Mouse (Mus musculus) hindbrain, postnatal 0 days (tissue): ENCODE results near the gene Rtp1. TPM values are rescaled to one million over a fixed set of nuclear protein-coding genes. Genes with fewer than 3 reads are reported as not detected.

Experiments used
- ATAC-seq: fragments of 200-750 bp; cut with Nextera tagmentation; 2 replicates; pipeline ENCODE4 v1.8.0; 2017; ENCODE audit warnings: mild to moderate bottlenecking, moderate TSS enrichment, moderate library complexity
- DNase-seq: peaks from one replicate; pipeline ENCODE4 v3.0.0-alpha.2; 2015; ENCODE audit warnings: low spot score
- H3K27ac ChIP-seq: fragments of 300-500 bp; sonication (generic); 2 replicates; pipeline ENCODE4 v1.5.1; 2014; ENCODE audit warnings: mild to moderate bottlenecking
- H3K27me3 ChIP-seq: fragments of 300-500 bp; sonication (generic); 2 replicates; pipeline ENCODE4 v1.6.1; 2014; ENCODE audit warnings: low read length, mixed read lengths; ENCODE audit not compliant: insufficient read depth
- H3K36me3 ChIP-seq: fragments of 300-500 bp; sonication (generic); 2 replicates; pipeline ENCODE4 v1.6.1; 2014; ENCODE audit warnings: low read length, mixed read lengths; ENCODE audit not compliant: insufficient read depth
- H3K4me1 ChIP-seq: fragments of 300-500 bp; sonication (generic); 2 replicates; pipeline ENCODE4 v1.6.1; 2014; ENCODE audit warnings: antibody characterized with exemption, low read length, mixed read lengths; ENCODE audit not compliant: insufficient read depth
- H3K4me2 ChIP-seq: fragments of 300-500 bp; sonication (generic); 2 replicates; pipeline ENCODE4 v1.6.1; 2014; ENCODE audit warnings: low read depth, mild to moderate bottlenecking, low read length, moderate library complexity, mixed read lengths
- H3K4me3 ChIP-seq: fragments of 300-500 bp; sonication (generic); 2 replicates; pipeline ENCODE4 v1.5.1; 2014; ENCODE audit warnings: low read length
- H3K9ac ChIP-seq: fragments of 300-500 bp; sonication (generic); replicated peaks from 2 replicates; pipeline ENCODE4 v1.6.1; 2014; ENCODE audit warnings: mild to moderate bottlenecking, low read length, moderate library complexity, mixed read lengths
- H3K9me3 ChIP-seq: fragments of 300-500 bp; sonication (generic); 2 replicates; pipeline ENCODE4 v1.6.1; 2016; ENCODE audit warnings: low read length, mixed read lengths
- CTCF ChIP-seq: IDR thresholded peaks from 2 replicates; pipeline ENCODE4 v1.5.1; 2016; ENCODE audit warnings: antibody characterized with exemption, control low read depth, low read depth
- WGBS: fragments of 180-500 bp; shearing (Covaris S2); extraction: QIAGEN DNeasy Blood & Tissue Kit; methylation state at CpG from one replicate; pipeline ENCODE4 v1.1.7; 2014; 5-methylcytosine and 5-hydroxymethylcytosine counted together
- polyA plus RNA-seq: library from polyadenylated mRNA; unstranded; fragments of >200 nt; fragmentation: Nextera tagmentation; extraction: Ambion mirVana; gene quantifications from 2 replicates; pipeline ENCODE4 v1.2.1, GENCODE M21; 2015
- total RNA-seq: library from RNA; depleted of rRNA; stranded (reverse); fragments of >200 nt; gene quantifications from 2 replicates; pipeline ENCODE4 v1.2.3, GENCODE M21; 2014; rRNA removed

The Rtp1 gene
- total and polyA plus RNA-seq, 2 experiments from 2014 or later: 0.36 to 0.99 TPM

- Histone ChIP-seq H3K27me3 (no peaks in the 10 kb centered on the region), H3K4me2 (no peak overlapping the region), H3K4me3 (no peak overlapping the region), H3K9ac (no peak overlapping the region), H3K36me3 (no peaks in the 10 kb centered on the region), H3K9me3 (no peaks in the 10 kb centered on the region), H3K27ac (no peak overlapping the region), H3K4me1 (no peaks in the 10 kb centered on the region)
- TF ChIP-seq CTCF: no peak
- no peak for DNase-seq
- WGBS: 65% methylated on average over 3 of the region's 3 CpGs
- ATAC-seq: no peak
These were observed 43.1 kb downstream of the Rtp1 start for GRCm38 (mm10) chr16:23472046-23472445.

GRCm38 (mm10) chr16:23475651-23476050 lies 46.7 kb downstream of the Rtp1 start:
- H3K27me3 ChIP-seq: no peaks in the 10 kb centered on the region
- no peak overlapping the region for H3K27ac ChIP-seq
- ATAC-seq (no peak), DNase-seq (no peak)
- H3K4me2 ChIP-seq: no peak overlapping the region
- no peak overlapping the region for H3K9ac ChIP-seq
- H3K9me3 ChIP-seq: no peaks in the 10 kb centered on the region
- no peaks in the 10 kb centered on the region for H3K36me3 ChIP-seq
- H3K4me3 ChIP-seq: no peak overlapping the region
- no peak for TF ChIP-seq CTCF
- no peaks in the 10 kb centered on the region for H3K4me1 ChIP-seq
- WGBS: 90% methylated on average over 4 of the region's 4 CpGs

- Histone ChIP-seq H3K4me1 (no peaks in the 10 kb centered on the region), H3K9ac (no peak overlapping the region), H3K27me3 (no peaks in the 10 kb centered on the region), H3K27ac (no peak overlapping the region), H3K4me2 (no peak overlapping the region), H3K4me3 (no peak overlapping the region), H3K36me3 (no peaks in the 10 kb centered on the region), H3K9me3 (no peaks in the 10 kb centered on the region)
- no peak for ATAC-seq
- no peak for TF ChIP-seq CTCF
- DNase-seq: no peak
These were observed 47.7 kb downstream of the Rtp1 start for GRCm38 (mm10) chr16:23476598-23476997.

GRCm38 (mm10) chr16:23479872-23480603 lies 51.1 kb downstream of the Rtp1 start:
- no peak for TF ChIP-seq CTCF
- no peaks in the 10 kb centered on the region for H3K36me3 ChIP-seq
- H3K4me1 ChIP-seq: no peaks in the 10 kb centered on the region
- H3K4me3 ChIP-seq: no peak overlapping the region
- ATAC-seq: no peak
- no peak overlapping the region for H3K27ac ChIP-seq
- WGBS: 59% methylated on average over 7 of the region's 7 CpGs
- no peak for DNase-seq
- no peaks in the 10 kb centered on the region for H3K27me3 ChIP-seq
- H3K9me3 ChIP-seq: no peaks in the 10 kb centered on the region
- H3K9ac ChIP-seq: no peak overlapping the region
- H3K4me2 ChIP-seq: no peak overlapping the region

GRCm38 (mm10) chr16:23482218-23482617 lies 53.3 kb downstream of the Rtp1 start:
- no peak overlapping the region for H3K27ac ChIP-seq
- H3K27me3 ChIP-seq: no peaks in the 10 kb centered on the region
- H3K9me3 ChIP-seq: no peaks in the 10 kb centered on the region
- 45% methylated on average over 3 of the region's 3 CpGs for WGBS
- no peak for TF ChIP-seq CTCF
- no peak overlapping the region for H3K9ac ChIP-seq
- DNase-seq (no peak), ATAC-seq (no peak)
- H3K36me3 ChIP-seq: no peaks in the 10 kb centered on the region
- no peaks in the 10 kb centered on the region for H3K4me1 ChIP-seq
- no peak overlapping the region for H3K4me3 ChIP-seq
- H3K4me2 ChIP-seq: no peak overlapping the region

GRCm38 (mm10) chr16:23482846-23483245 lies 53.9 kb downstream of the Rtp1 start:
- H3K9me3 ChIP-seq: no peaks in the 10 kb centered on the region
- no peak overlapping the region for H3K9ac ChIP-seq
- no peaks in the 10 kb centered on the region for H3K36me3 ChIP-seq
- no peaks in the 10 kb centered on the region for H3K4me1 ChIP-seq
- no peaks in the 10 kb centered on the region for H3K27me3 ChIP-seq
- H3K4me2 ChIP-seq: no peak overlapping the region
- TF ChIP-seq CTCF: no peak
- H3K4me3 ChIP-seq: no peak overlapping the region
- no peak overlapping the region for H3K27ac ChIP-seq
- WGBS: 94% methylated on average over 12 of the region's 12 CpGs
- ATAC-seq (no peak), DNase-seq (no peak)

- WGBS: 85% methylated on average over 10 of the region's 10 CpGs
- Histone ChIP-seq H3K4me2 (no peak overlapping the region), H3K27ac (no peak overlapping the region), H3K27me3 (no peaks in the 10 kb centered on the region), H3K36me3 (no peaks in the 10 kb centered on the region), H3K9me3 (no peaks in the 10 kb centered on the region), H3K9ac (no peak overlapping the region), H3K4me1 (no peaks in the 10 kb centered on the region), H3K4me3 (no peak overlapping the region)
- ATAC-seq (no peak), DNase-seq (no peak)
- no peak for TF ChIP-seq CTCF
These were observed 54.4 kb downstream of the Rtp1 start for GRCm38 (mm10) chr16:23483292-23483691.

Other genes with a start within 250 kb of the Rtp1 start
- gene St6gal1, start 204.4 kb upstream of the Rtp1 start, total RNA-seq: 23.9 and 39.9 TPM in 2 replicates
- 10.4 and 11.6 TPM in 2 replicates for gene St6gal1, start 204.4 kb upstream of the Rtp1 start, polyA plus RNA-seq
- 4.7 and 11.7 TPM in 2 replicates for gene Rtp4, start 91.2 kb downstream of the Rtp1 start, total RNA-seq
- gene Rtp4, start 91.2 kb downstream of the Rtp1 start, polyA plus RNA-seq: 8.6 and 9.9 TPM in 2 replicates
- 24.7 and 34.8 TPM in 2 replicates for gene Masp1, start 91.7 kb downstream of the Rtp1 start, total RNA-seq
- 21.4 and 21.9 TPM in 2 replicates for gene Masp1, start 91.7 kb downstream of the Rtp1 start, polyA plus RNA-seq